Mouse (Mus musculus) midbrain, embryonic 11.5 days (tissue): ENCODE measurements at regions not wholly inside any gene's neighbourhood (a gene's known extent, or its start where the extent isn't known, plus 50 kb on each side); places are given as distances from the start of the nearest gene placed in this dataset.

Source experiments
- ATAC-seq: fragments of 200-750 bp; cut with Nextera tagmentation; 2 replicates; pipeline ENCODE4 v1.8.0; 2017; ENCODE audit warnings: moderate TSS enrichment, moderate library complexity; ENCODE audit not compliant: low FRiP score
- DNase-seq: peaks from one replicate; pipeline ENCODE4 v3.0.0; 2015; ENCODE audit warnings: low spot score; ENCODE audit errors: missing footprints
- H3K27ac ChIP-seq: fragments of 300-500 bp; sonication (generic); 2 replicates; pipeline ENCODE4 v1.5.1; 2014; ENCODE audit warnings: low read depth, low read length
- H3K27me3 ChIP-seq: fragments of 300-500 bp; sonication (generic); 2 replicates; pipeline ENCODE4 v1.6.1; 2014; ENCODE audit warnings: mild to moderate bottlenecking, low read length, moderate library complexity, mixed read lengths; ENCODE audit not compliant: control insufficient read depth, insufficient read depth
- H3K36me3 ChIP-seq: fragments of 300-500 bp; sonication (generic); 2 replicates; pipeline ENCODE4 v1.6.1; 2014; ENCODE audit warnings: mild to moderate bottlenecking, low read length, moderate library complexity, mixed read lengths; ENCODE audit not compliant: control insufficient read depth, insufficient read depth
- H3K4me1 ChIP-seq: fragments of 300-500 bp; sonication (generic); 2 replicates; pipeline ENCODE4 v1.6.1; 2014; ENCODE audit warnings: low read length; ENCODE audit not compliant: control insufficient read depth, insufficient read depth
- H3K4me2 ChIP-seq: fragments of 300-500 bp; sonication (generic); 2 replicates; pipeline ENCODE4 v1.6.1; 2014; ENCODE audit warnings: mild to moderate bottlenecking, moderate library complexity
- H3K4me3 ChIP-seq: fragments of 300-500 bp; sonication (generic); 2 replicates; pipeline ENCODE4 v1.5.1; 2014; ENCODE audit warnings: low read depth, low read length
- H3K9ac ChIP-seq: fragments of 300-500 bp; sonication (generic); 2 replicates; pipeline ENCODE4 v1.6.1; 2014; ENCODE audit warnings: low read length
- H3K9me3 ChIP-seq: fragments of 300-500 bp; sonication (generic); 2 replicates; pipeline ENCODE4 v1.6.1; 2016; ENCODE audit warnings: low read length; ENCODE audit not compliant: control insufficient read depth
- WGBS: fragments of 180-500 bp; shearing (Covaris S2); extraction: QIAGEN DNeasy Blood & Tissue Kit; methylation state at CpG from one replicate; pipeline ENCODE4 v1.1.7; 2014; 5-methylcytosine and 5-hydroxymethylcytosine counted together

DNA sequence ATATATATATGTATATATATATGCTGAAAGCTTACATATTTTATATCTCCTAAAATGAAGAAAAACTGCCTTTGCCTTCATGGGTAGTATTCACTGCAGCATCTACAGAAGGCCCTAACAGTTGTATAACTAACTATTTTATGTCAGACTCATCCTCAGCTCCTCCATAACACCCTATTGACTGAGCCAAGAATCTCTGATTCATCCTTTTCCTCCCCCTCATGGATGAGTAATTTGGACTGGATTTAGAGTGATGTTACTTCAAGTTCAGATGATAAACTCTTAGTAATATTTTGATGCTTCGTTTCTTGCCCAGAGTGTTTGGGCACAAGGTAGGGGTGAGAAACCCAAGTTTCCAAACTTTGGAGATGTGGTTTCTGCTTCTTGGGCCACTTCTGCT lies 458.7 kb upstream of the Nectin3 start:
- WGBS = 94% methylated on average over 1 of the region's 1 CpGs
- no peak for ATAC-seq

DNA sequence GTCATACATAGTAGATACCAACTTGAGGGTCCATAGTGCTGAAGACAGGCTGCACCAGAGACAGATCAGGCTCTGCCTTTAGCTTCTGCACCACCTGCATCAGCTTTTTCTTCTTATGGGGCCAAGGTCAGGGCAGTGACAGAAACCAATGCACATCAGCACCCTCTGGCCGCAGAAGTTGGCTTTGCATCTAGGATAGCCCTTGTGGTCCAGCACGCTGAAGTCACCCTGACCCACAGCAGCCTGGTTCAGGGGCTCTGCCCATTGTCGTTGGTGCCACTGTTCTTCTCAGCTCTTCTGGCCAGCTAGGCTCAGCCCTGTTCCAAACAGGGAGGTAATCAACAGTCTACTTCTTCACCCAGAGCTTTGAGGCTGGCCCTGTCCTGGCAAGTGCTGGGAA lies 427.7 kb upstream of the Nectin3 start:
- no peaks in the 10 kb centered on the region for H3K4me1 ChIP-seq
- H3K4me2 ChIP-seq = no peak overlapping the region
- no peak overlapping the region for H3K4me3 ChIP-seq
- no peak for DNase-seq
- H3K27me3 ChIP-seq = no peaks in the 10 kb centered on the region
- no peaks in the 10 kb centered on the region for H3K9me3 ChIP-seq
- no peak for ATAC-seq
- WGBS = 76% methylated on average over 3 of the region's 3 CpGs
- H3K9ac ChIP-seq = no peak overlapping the region
- no peaks in the 10 kb centered on the region for H3K36me3 ChIP-seq
- H3K27ac ChIP-seq = no peak overlapping the region

More for the DNA sequence above, 458.7 kb upstream of the Nectin3 start:
- Histone ChIP-seq H3K9me3 (no peaks in the 10 kb centered on the region), H3K4me2 (no peak overlapping the region), H3K9ac (no peak overlapping the region), H3K4me1 (no peaks in the 10 kb centered on the region), H3K27ac (no peak overlapping the region), H3K4me3 (no peak overlapping the region), H3K27me3 (no peaks in the 10 kb centered on the region), H3K36me3 (no peaks in the 10 kb centered on the region)
- DNase-seq = no peak

DNA sequence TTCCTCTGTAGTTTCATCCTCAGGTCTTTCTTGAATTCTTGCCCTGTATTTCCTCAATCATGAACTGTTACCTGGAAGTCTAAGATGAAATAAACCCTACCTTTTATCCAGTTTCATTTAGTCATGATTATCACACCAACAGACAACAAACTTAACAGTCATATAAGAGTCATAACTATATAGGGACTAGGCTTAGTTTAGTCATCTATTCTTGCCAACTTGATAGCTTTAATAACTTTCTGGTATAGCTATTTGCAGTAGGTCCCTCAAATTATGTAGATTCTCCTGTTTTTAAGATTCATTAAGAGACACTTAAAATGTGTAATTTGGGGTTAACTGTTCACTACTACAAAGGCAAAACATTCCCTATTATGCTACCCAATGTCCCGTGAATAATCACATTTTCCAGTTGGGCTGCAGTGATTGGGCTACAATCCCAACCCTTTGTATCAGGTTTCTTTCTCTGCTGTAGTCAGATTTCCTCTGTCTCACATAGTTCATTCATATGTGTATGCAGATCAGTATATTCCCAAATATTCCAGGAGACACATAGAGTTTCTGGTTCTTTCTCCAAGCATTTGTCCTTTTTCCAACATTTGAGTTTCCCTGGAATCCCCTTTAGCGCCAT lies 396.4 kb upstream of the Nectin3 start:
- no peak overlapping the region for H3K9ac ChIP-seq
- ATAC-seq (peak; percentile 58; the same call in 1 of the 2 replicates), DNase-seq (peak; percentile 82)
- no peak overlapping the region for H3K4me2 ChIP-seq
- no peak overlapping the region for H3K27ac ChIP-seq
- no peak overlapping the region for H3K4me3 ChIP-seq
- no peaks in the 10 kb centered on the region for H3K36me3 ChIP-seq
- no peaks in the 10 kb centered on the region for H3K27me3 ChIP-seq
- WGBS = 64% methylated on average over 2 of the region's 2 CpGs
- H3K4me1 ChIP-seq = no peaks in the 10 kb centered on the region
- no peaks in the 10 kb centered on the region for H3K9me3 ChIP-seq

DNA sequence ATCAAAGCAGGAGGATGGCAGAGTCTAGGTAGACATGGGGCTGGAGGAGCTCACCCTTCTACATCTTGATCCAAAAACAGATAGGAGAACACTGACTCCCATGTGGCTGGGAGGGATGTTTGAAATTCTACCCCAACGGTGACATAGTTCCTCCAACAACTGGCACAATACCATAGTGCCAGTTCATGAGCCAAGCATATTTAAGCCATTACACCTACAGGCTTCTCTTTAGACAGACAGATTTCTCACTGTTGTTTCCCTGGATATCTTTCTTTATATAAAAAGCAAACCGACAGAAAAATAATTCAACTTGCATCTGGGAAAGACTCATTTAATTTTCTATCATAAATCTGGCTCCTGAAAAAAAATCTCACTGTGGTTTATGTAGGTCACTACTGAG lies 380.4 kb upstream of the Nectin3 start:
- no peaks in the 10 kb centered on the region for H3K9me3 ChIP-seq
- H3K4me1 ChIP-seq = no peaks in the 10 kb centered on the region
- no peaks in the 10 kb centered on the region for H3K27me3 ChIP-seq
- ATAC-seq (no peak), DNase-seq (no peak)
- H3K36me3 ChIP-seq = no peaks in the 10 kb centered on the region
- H3K4me3 ChIP-seq = no peak overlapping the region
- no peak overlapping the region for H3K4me2 ChIP-seq
- H3K9ac ChIP-seq = no peak overlapping the region
- 91% methylated on average over 2 of the region's 2 CpGs for WGBS
- H3K27ac ChIP-seq = no peak overlapping the region

DNA sequence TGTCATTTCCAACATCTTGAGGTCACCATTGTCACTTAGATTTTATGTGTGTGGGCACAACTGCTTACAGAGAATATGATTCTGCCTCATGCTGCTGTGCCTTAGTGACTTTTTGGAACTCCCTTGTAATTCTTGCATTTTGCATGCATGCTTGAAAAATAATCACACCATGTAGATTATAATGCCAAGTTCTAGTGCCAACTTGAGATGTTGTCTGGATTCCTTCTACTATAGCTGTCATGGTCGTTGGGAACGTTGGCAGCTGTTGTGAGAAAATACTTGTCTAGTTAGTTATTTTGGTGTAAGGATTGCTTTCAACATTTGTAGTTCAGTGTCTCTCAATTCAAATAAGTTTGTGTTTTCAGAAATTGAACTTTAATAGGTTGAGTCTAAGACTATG lies 365.6 kb upstream of the Nectin3 start:
- DNase-seq (no peak), ATAC-seq (no peak)
- no peaks in the 10 kb centered on the region for H3K9me3 ChIP-seq
- H3K9ac ChIP-seq = no peak overlapping the region
- H3K4me1 ChIP-seq = no peaks in the 10 kb centered on the region
- H3K27me3 ChIP-seq = no peaks in the 10 kb centered on the region
- no peak overlapping the region for H3K4me2 ChIP-seq
- 96% methylated on average over 2 of the region's 2 CpGs for WGBS
- no peak overlapping the region for H3K4me3 ChIP-seq
- no peak overlapping the region for H3K27ac ChIP-seq
- H3K36me3 ChIP-seq = no peaks in the 10 kb centered on the region

DNA sequence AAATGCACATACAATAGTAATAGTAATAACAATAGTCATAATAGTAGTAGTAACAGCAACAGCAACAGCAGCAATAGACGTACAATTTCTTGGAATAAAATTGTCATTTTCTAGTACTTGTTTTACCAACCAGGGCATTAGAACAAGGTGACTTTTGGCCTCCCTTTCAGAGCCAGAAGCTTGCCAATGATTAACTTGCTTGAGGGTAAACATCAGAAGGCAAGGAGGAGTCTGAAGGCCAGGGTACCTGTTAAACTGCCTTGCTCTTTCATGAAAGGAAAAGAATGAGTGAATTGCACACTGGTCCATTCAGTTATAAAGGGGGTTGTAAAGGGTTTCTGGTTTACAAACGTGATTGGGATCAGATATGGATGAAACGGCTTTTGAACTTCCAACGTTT lies 351.2 kb upstream of the Nectin3 start:
- Histone ChIP-seq H3K9ac (no peak overlapping the region), H3K36me3 (no peaks in the 10 kb centered on the region), H3K4me1 (no peaks in the 10 kb centered on the region), H3K9me3 (no peaks in the 10 kb centered on the region), H3K27ac (no peak overlapping the region), H3K4me2 (no peak overlapping the region), H3K27me3 (no peaks in the 10 kb centered on the region), H3K4me3 (no peak overlapping the region)
- DNase-seq (no peak), ATAC-seq (no peak)
- WGBS = 86% methylated on average over 4 of the region's 4 CpGs

DNA sequence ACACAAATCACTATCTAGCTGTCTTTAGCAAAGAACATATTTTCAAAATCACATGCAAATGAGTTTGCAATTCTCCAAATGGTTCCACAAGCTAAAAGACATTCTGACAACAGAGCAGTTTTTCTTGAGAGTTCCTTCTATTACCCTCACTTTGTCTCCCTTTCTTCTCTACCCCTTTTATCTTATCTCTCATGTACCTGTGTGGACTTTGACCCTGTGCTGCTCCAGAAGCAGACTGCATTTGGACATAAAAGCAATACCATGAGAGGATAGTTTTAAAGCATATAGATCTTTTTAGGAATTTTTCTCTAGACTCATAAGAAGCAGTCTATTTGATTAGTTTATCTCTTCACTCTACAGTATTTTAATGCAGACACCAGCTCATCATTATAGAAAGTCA lies 350.4 kb upstream of the Nectin3 start:
- Histone ChIP-seq H3K9ac (no peak overlapping the region), H3K4me1 (no peaks in the 10 kb centered on the region), H3K4me2 (no peak overlapping the region), H3K36me3 (no peaks in the 10 kb centered on the region), H3K27ac (no peak overlapping the region), H3K9me3 (no peaks in the 10 kb centered on the region), H3K27me3 (no peaks in the 10 kb centered on the region), H3K4me3 (no peak overlapping the region)
- ATAC-seq (no peak), DNase-seq (no peak)

DNA sequence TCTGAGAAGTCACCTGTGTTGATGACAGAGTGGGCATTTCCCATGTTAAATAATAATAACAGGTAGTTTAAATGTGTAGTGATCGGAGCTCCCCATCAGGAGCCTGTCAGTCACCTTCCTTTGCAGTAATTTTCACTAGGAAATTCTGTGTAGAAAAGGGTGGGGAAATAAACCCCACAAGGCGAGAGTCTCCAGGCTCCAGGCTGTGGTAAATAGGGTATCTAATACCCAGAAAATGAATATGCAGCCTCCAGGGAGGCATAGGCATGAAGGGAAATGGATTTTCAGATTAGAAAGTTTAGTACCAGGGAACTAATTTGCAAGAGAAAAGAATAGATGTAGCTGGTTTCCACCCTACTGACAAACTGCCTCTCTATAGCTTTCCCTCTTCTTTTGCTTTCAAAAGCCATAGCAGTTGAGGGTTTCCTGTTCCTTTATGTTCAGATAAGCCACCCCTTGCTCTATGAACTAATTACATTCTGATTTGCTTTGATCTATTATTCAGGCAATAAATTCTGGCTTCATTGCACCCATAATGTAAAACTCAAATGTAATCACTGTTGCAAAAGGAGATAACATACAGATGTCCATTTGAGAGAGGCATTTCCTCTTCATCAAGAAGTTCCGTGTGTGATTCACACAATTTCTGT lies 349.5 kb upstream of the Nectin3 start:
- H3K36me3 ChIP-seq = no peaks in the 10 kb centered on the region
- H3K9ac ChIP-seq = no peak overlapping the region
- 48% methylated on average over 3 of the region's 3 CpGs for WGBS
- H3K4me3 ChIP-seq = no peak overlapping the region
- no peak overlapping the region for H3K27ac ChIP-seq
- DNase-seq (no peak), ATAC-seq (peak; percentile 42; the same call in 1 of the 2 replicates)
- H3K4me1 ChIP-seq = no peaks in the 10 kb centered on the region
- H3K9me3 ChIP-seq = no peaks in the 10 kb centered on the region
- no peaks in the 10 kb centered on the region for H3K27me3 ChIP-seq
- H3K4me2 ChIP-seq = no peak overlapping the region

DNA sequence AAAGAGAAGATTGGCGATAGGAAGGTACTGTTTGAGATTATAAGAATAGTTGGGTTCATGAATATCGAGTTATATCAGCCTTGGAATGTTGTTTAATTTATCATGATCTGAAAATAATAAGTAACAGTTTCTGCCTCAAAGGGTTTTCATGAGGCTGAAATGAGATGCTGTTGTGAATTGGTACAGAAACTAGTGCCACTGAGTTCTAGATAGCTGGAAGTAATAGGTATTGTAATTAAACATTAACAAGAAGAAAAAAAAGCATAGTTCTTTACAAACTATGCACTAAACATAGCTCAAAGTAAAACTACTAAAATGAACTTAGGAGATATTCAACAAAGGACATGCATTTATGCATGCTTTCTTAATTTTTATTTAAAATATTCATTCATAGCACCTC lies 342.9 kb upstream of the Nectin3 start:
- DNase-seq (no peak), ATAC-seq (no peak)
- H3K36me3 ChIP-seq = no peaks in the 10 kb centered on the region
- no peak overlapping the region for H3K4me3 ChIP-seq
- no peaks in the 10 kb centered on the region for H3K27me3 ChIP-seq
- WGBS = 88% methylated on average over 2 of the region's 2 CpGs
- no peaks in the 10 kb centered on the region for H3K4me1 ChIP-seq
- no peaks in the 10 kb centered on the region for H3K9me3 ChIP-seq
- no peak overlapping the region for H3K27ac ChIP-seq
- H3K9ac ChIP-seq = no peak overlapping the region
- no peak overlapping the region for H3K4me2 ChIP-seq
